ENCODE assay signal across 8 mouse cellular contexts in genomic region chr11:108418540-108418939, GRCm38 (mm10). TPM values are rescaled to one million over a fixed set of nuclear protein-coding genes. Genes with fewer than 3 reads are reported as not detected.
DNase-seq lines count a peak whose midpoint lies in the region; ATAC-seq lines count a peak whose summit lies in the region.

No protein-coding gene starts in this region.

- H3K36me3 ChIP-seq in kidney, embryonic 14.5 days (ENCODE audit: control insufficient read depth, insufficient read depth, low read length), result no peaks in the 10 kb centered on the region

- H3K9me3 ChIP-seq in kidney, embryonic 14.5 days (ENCODE audit: control insufficient read depth, low read length), result no peaks in the 10 kb centered on the region

- peak; percentile 24 for DNase-seq in kidney, postnatal 10 days
- DNase-seq in B cell, adult 2 months, result peak; percentile 17 to 28
- DNase-seq in NIH3T3 (ENCODE audit: low read depth), result peak; percentile 80
- no peak for DNase-seq in cerebellum, adult 9-11 months
- no peak for DNase-seq in gastrocnemius, adult 18-20 months (ENCODE audit: low spot score)
- no peak for DNase-seq in urinary bladder, adult 2 months (ENCODE audit: low spot score)

- no peak overlapping the region for H3K27ac ChIP-seq in kidney, embryonic 14.5 days (ENCODE audit: low read depth, low read length)

- H3K4me3 ChIP-seq in kidney, embryonic 14.5 days (ENCODE audit: low read length), result no peak overlapping the region

- no peaks in the 10 kb centered on the region for H3K4me1 ChIP-seq in kidney, embryonic 14.5 days (ENCODE audit: control insufficient read depth, insufficient read depth, low read length)

- 0 out of 2 replicates have a peak, but pooled peaks cover 4% of the 10 kb centered on the region for H3K27me3 ChIP-seq in kidney, embryonic 14.5 days (ENCODE audit: control insufficient read depth, insufficient read depth, low read length)

- ATAC-seq in kidney, embryonic 14.5 days (ENCODE audit: low FRiP score, low TSS enrichment), result no peak
- ATAC-seq in inflammation-experienced regulatory T-cells, adult 6 months, result peak; percentile 25

- WGBS in kidney, embryonic 14.5 days, result 49% methylated on average over 1 of the region's 1 CpGs

- H3K9ac ChIP-seq in kidney, embryonic 14.5 days (ENCODE audit: low read depth, low read length), result no peak overlapping the region

- H3K4me2 ChIP-seq in kidney, embryonic 14.5 days (replicated peaks; ENCODE audit: low read depth, low read length), result no peak overlapping the region

RNA-seq across cellular contexts. Expression of gene Cep112, which starts 6.5 kb away (rescaled TPM):
- polyA plus RNA-seq in kidney, embryonic 14.5 days (2014; fragmentation: Nextera tagmentation; extraction: Ambion mirVana), result 10.2 and 16.3 TPM in 2 replicates
- 1 to 10 TPM in 2 of 3 experiments, under 1 TPM in 1; 0.62 to 1.8 (median 1.0) TPM for polyA plus RNA-seq in inflammation-experienced regulatory T-cells, adult 6 months (2017; shearing (Covaris generic))
- total RNA-seq in gastrocnemius, adult 18-20 months (2021), result 1 to 10 TPM; 1.6 to 1.8 TPM
- 2.9 and 4.0 TPM in 2 replicates for polyA plus RNA-seq in urinary bladder, adult 2 months (2012; rRNA removed)

Comparison
In these comparisons a context has a peak if more than half of its experiments do, and no peak if none do; other contexts are left out.
1. DNase-seq: peak in kidney, postnatal 10 days (single experiment), B cell, adult 2 months (2 of 2) and NIH3T3 (single experiment); none in cerebellum, adult 9-11 months (single experiment), gastrocnemius, adult 18-20 months (single experiment) and urinary bladder, adult 2 months (single experiment).